Mouse (Mus musculus) bone marrow macrophage, adult 2 months (primary cell): ENCODE data around the gene Igf1.

Experiments used
- CTCF ChIP-seq: IDR thresholded peaks from 2 replicates; pipeline ENCODE4 v1.5.1; 2012; ENCODE audit warnings: low read depth, mild to moderate bottlenecking, low read length, moderate library complexity
- POLR2A ChIP-seq: IDR thresholded peaks from 2 replicates; pipeline ENCODE4 v1.6.1; 2012; ENCODE audit warnings: mild to moderate bottlenecking, low read depth, low read length, borderline replicate concordance

GRCm38 (mm10) chr10:87985375-87985774, 127.3 kb downstream of the Igf1 start:
- TF ChIP-seq CTCF (no peak), POLR2A (no peak)
